Mouse (Mus musculus) kidney, postnatal 25 days (tissue): Measurements from ENCODE around the gene Nfam1.
A peak's percentile ranks its signal among the peaks of the same experiment; 100 is the strongest.

Source experiments
- DNase-seq, 2 experiments: peaks; one replicate each; pipeline ENCODE4 v3.0.0; 2021; ENCODE audit warnings: mixed read lengths in 2 of 2

Nfam1 gene

DNA sequence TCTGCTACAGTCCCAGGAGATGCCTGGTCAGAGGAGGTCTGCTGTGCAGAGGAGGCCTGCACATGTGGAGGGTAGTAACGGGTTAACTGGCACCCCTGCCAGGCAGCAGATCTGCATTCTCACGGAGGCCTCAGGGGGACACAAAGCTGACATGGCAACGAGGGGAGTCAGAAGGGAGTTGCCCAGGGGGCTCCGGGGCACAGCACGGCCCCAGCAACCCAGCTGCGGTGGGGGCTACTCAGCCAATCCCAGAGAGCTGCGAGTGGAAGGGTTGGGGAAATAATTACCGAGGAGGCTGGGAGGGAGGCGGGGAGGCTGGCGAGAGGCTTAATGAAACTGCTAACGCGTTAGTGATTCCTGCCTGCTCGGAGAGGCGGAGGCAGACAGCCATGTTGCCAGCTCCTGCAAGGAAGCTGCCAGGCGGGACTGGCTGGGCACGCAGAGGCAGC, 74.8 kb downstream of the Nfam1 start:
- DNase-seq: peak; percentile 36 to 66

- no peak for DNase-seq
These were observed 76.4 kb downstream of the Nfam1 start for GRCm38 (mm10) chr15:82956721-82957120.

GRCm38 (mm10) chr15:82956310-82956709, 76.8 kb downstream of the Nfam1 start:
- no peak for DNase-seq

DNA sequence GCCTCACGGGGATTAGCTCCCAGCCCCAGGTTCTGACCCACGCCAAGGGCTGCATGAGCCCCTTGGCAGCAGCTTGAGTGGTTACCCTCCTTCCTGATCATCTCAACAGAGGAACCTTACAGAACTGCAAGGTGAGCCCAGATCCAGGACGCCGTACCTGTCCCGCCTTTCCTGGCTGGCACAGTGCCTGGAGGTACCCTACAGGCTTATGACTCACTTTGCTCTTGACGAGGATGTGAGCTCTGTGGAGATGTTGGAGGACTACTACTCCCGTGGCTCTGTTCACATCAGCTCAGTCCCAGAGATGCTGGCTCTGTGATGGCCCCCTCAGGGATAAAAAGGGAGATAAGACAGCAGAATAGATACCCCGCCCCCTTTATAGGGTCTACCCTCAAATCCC, 77.8 kb downstream of the Nfam1 start:
- DNase-seq: no peak

GRCm38 (mm10) chr15:82954034-82954433, 79.1 kb downstream of the Nfam1 start:
- no peak for DNase-seq

- no peak for DNase-seq
These were observed 80.0 kb downstream of the Nfam1 start for GRCm38 (mm10) chr15:82953096-82953495.

DNA sequence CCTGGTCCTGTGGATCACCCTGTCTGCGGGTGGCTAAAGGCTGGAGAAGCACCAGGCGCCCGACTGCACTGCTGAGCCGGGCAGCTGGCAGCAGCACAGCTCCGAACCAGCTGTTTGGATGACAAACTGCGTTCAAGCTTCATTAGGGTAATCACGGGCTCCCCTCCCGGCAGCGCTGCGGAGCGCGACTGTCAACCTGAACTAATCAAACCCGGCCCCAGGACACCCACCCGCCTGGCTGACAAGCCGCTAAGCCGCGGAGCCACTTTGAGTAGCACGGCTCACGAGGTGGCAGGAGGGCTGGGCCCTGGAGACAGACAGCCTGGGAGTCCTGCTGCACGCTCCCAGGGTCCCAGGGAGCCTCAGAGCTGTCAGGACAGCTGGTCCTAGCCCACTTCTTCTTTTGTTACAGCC, 80.8 kb downstream of the Nfam1 start:
- no peak for DNase-seq

DNA sequence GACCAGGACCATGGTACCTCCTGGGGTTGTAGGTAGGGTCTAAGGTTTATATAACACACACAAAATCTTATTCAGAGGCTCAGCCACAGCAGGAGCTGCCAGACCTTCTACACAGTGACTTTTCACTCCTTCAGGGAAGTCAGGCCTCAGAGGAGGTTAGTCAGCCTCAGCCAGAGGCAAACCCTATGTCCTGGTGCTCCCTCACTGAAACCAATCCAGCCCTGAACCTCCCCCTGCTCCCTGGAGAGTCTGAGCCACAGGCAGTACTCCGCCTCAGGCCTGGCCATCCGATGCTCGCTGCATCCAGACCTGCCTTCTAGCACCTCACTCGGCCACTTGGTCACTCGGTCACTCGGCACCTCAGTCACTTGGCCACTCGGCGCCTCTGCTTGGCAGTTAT, 82.9 kb downstream of the Nfam1 start:
- DNase-seq: no peak

- no peak for DNase-seq
These were observed 85.7 kb downstream of the Nfam1 start for GRCm38 (mm10) chr15:82947431-82947830.

DNA sequence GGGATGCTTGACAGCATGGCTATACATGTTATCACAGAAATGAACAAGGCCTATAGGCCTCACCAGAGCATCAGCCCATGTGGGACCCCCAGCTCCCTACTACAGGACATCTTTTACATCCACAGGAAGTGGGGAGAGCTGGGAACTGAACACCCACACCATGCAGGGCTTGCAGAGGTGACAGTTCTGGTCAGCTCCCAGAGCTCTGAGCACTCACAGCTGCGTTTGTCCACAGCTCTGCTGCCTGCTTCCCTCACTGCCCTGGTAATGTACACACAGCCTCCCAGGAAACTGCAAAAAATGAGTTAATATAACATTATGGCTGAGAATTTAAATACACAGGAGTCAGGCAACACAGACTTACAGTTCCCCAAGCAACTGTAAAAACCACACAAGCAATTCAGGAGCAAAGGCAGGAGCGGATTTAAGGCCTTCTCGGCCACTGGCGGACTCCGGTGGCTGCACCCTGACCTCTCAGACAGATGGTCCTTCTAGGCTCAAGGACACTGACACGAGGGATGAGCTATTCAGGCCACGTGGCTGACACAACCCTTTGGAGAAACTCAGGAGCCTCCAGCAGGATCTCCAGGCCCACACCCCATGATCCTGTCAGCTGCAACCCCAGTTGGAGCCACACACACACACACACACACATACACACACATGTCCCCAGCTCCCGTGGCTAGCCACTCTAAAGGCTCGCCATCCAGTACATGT, 88.5 kb downstream of the Nfam1 start:
- no peak for DNase-seq
